Mouse (Mus musculus) kidney, postnatal 10 days (tissue): ENCODE measurements around the gene Castor2.

ENCODE experiments used
- DNase-seq: peaks from one replicate; pipeline ENCODE4 v3.0.0; 2021; ENCODE audit warnings: mixed read lengths

Gene Castor2

DNA sequence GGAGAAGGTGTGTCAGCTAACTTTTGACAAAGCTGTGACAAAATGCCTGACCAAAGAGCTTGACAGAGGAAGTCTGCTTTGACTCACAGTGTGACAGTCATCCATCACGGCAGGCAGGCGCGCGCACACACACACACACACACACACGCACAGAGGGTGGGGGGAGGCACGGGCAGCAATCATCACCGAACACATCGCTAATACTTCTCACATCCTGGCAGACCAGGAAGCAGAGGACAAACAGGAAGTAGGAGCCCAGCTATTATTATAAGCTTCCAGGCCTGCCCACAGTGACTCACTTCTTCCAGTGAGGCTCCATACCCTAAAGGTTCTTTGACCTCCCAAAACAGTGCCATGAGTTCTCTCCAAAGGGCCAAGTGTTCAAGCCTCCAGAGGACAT, 6.3 kb downstream of the Castor2 start:
- DNase-seq, result no peak

DNA sequence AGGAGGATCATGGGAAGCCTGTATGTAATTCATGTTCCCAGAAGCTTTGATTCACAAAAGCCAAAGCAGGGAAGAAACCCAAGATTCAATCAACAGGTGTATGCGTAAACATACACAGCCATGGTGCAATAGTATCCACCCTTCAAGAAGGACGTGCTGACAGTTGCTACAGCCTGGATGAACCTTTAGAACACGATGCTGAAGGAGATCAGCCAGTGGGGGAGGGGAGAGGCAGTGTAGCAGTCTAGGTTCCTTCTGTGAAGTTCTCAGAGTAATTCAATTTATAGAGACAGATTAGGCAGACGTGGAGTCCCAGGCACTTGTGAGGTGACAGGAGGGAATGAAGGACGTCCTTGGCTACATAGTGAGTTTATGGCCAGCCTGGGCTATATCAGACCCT, 15.5 kb downstream of the Castor2 start:
- no peak for DNase-seq

DNA sequence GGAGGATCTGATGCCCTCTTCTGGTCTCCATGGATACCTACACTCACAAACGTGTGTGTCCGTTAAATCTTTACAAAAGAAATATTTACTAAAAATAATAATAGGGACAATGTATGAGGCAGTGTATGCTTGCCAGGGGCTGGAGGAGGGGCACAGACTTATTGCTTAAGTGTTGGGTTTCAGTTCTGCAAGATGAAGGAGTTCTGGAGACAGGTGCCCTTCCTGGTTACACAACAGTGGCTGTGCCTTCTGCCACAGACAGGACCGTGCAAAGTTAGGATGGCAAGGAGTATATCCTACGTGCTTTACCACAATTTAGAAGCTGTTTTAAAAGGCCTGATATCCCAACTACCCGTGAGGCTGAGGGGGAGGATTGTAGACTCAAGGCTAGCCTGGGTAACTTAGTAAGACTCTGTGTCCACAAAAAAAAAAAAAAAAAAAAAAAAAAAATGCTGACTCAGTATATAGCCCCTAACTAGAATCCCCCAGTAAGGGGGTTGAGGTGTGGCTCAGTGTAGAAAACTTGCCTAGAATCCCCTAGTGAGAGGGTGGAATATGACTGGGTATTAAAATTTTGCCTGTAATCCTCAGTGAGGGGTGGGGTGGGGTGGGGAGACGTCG, 16.2 kb downstream of the Castor2 start:
- DNase-seq, result no peak

- no peak for DNase-seq
Observed at GRCm38 (mm10) chr5:134118798-134119407, 19.4 kb downstream of the Castor2 start.

DNA sequence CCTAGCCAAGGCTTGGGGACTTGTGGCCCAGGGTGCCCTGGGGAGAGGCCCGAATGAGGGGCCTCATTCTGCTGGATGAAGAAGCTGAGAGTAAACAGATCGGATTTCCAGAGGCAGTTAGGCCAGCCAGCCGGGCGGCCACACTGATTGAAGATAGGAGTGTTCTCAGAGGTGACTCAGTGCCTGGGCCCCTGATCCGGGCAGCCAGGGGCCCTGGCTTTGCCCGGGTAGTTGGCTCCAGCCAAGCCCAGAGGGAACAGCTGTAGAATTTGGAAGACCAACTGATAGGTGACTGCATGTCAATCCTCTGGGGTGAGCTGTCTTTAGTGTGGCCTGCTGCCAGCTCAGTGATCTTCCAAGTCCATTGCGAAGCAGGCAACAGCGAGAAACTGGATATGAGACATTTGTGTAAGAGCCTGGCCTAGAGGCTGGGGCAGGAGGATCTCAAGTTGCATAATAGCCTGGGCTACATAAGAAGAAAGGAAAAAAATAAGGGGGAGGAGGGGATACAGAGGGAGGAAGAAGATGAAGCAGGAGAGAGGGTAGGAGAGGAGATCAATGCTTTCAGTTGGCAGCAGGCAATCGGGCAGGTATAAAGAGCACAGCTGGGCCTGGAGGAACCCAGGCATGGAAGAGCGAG, 20.1 kb downstream of the Castor2 start:
- DNase-seq, result no peak

DNA sequence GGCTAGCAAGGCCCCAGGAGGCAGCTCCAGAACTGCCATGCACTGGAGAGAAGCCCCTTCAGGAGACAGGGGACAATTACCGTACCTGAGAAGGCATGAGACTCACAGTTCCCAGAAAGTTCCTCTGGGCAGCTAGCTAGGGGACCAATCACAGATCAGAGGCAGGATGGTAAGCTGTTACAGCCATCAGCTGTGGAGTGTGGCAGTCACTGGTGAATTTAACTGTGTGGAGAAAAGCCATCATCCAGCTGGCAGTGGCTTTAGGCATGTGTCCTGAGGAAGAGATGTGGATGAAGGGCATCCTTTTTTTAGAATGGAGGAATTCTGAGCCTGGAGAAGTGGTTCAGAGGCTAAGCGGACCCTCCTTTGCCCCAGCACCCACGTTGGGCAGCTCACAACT, 20.6 kb downstream of the Castor2 start:
- DNase-seq, result no peak

- DNase-seq, result no peak
Observed at GRCm38 (mm10) chr5:134121138-134121892, 21.8 kb downstream of the Castor2 start.

GRCm38 (mm10) chr5:134121893-134122259, 22.4 kb downstream of the Castor2 start:
- no peak for DNase-seq

- no peak for DNase-seq
Observed at GRCm38 (mm10) chr5:134123846-134124245, 24.3 kb downstream of the Castor2 start.

DNA sequence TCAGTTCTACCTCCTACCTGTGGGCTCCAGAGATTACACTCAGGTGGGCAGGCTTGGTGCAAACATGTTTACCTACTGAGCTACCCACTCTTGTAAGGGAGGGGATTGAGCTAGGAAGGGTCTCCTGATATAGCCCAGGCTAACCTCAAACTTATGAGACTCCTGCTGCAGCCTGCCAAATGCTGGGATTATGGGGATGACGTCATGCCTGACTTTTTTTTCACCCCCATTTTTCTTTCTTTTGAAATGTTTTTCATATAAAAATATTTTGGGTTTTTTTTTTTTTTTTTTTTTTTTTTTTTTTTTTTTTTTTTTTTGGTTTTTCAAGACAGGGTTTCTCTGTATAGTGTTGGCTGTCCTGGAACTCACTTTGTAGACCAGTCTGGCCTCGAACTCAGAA, 26.7 kb downstream of the Castor2 start:
- DNase-seq, result no peak

- peak; percentile 59 for DNase-seq
Observed at GRCm38 (mm10) chr5:134131586-134131985, 32.1 kb downstream of the Castor2 start.

DNA sequence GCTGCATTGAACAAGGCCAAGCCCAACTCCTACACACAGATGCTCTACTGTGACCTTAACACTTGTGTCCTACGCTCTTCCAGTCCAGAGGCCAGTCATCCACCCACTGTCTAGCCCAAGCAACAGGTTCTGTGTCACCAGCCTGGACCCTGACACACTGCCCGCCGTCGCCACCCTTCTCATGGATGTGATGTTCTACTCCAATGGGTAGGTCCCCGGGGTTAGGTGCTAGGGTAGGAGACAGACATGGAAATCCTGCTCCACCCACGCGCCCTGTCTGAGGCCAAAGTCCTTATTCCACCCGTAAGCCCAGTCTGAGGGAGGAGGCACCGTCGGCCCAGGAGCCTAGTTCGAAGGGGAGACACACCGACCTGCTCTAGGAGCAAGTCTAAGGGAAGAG, 36.5 kb downstream of the Castor2 start:
- DNase-seq, result no peak

- no peak for DNase-seq
Observed at GRCm38 (mm10) chr5:134137933-134138332, 38.4 kb downstream of the Castor2 start.

GRCm38 (mm10) chr5:134139429-134139828, 39.9 kb downstream of the Castor2 start:
- no peak for DNase-seq

DNA sequence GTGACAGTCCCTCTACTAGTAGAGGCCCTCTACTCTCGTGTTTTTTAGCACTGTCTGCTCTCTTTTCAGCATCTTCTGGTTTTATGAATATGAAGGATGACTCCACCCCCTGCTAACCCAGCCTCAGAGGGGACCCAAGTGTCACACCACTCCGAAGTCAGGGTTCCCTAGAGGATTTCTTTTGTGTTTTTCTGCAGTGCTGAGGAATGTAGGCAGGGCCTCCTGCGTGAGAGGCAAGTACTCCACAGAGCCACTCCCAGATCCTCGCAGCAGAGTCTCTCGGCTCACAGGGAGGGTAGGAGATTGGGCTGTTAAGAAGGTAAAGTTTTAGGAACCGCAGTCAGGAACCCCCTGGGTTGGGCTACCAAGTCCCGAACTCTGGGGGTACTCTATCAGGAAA, 41.7 kb downstream of the Castor2 start:
- no peak for DNase-seq

GRCm38 (mm10) chr5:134142381-134142780, 42.9 kb downstream of the Castor2 start:
- DNase-seq, result no peak

DNA sequence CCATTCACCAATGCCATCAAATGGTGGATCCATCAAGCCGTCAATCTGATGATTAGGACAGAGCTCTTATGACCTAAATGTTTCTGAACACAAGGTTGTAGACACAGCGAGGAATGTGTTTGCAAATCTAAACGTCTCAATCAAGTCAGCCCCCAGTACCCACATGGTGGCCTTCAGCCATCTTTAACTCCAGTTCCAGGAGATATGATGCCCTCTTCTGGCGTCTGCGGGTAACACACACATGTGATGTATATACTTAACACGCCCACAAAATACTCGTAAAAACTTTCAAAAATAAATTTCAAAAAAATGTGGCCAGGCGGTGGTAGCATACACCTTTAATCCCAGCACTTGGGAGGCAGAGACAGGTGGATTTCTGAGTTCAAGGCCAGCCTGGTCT, 45.5 kb downstream of the Castor2 start:
- no peak for DNase-seq

- no peak for DNase-seq
Observed at GRCm38 (mm10) chr5:134147194-134147753, 47.8 kb downstream of the Castor2 start.

DNA sequence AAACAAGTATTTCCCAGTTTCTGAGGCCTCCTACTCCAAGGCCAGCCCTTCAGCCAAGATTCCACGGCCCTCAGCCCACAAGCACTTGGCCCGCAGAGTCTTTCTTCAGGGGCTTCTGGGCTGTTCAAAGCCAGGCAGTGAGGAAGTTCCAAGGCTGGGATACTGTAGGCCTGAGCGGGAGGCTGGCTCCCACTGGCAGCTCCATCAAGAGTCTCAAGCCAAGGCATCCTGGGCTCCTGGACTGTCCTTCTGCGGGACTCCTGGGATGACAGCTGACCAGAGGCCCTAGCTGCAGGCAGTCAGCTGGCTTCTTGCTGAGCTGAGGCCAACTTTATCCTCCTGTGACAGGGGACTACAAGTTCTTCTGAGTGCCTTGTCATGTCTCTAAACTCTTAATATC, 48.6 kb downstream of the Castor2 start:
- no peak for DNase-seq

- DNase-seq, result no peak
Observed at GRCm38 (mm10) chr5:134151895-134152294, 52.4 kb downstream of the Castor2 start.

- DNase-seq, result no peak
Observed at GRCm38 (mm10) chr5:134155916-134156466, 56.5 kb downstream of the Castor2 start.

- peak; percentile 83 for DNase-seq
Observed at GRCm38 (mm10) chr5:134164688-134165087, 65.2 kb downstream of the Castor2 start.

GRCm38 (mm10) chr5:134166642-134167041, 67.1 kb downstream of the Castor2 start:
- DNase-seq, result no peak
